Mouse (Mus musculus) gastrocnemius, postnatal 25 days (tissue): ENCODE data around the gene Ap1s2. TPM values are rescaled to one million over a fixed set of nuclear protein-coding genes. Genes with fewer than 3 reads are reported as not detected.

Experiments used
- DNase-seq: peaks from one replicate; pipeline ENCODE4 v3.0.0; 2022
- total RNA-seq, 2 experiments: library from RNA; stranded (reverse); gene quantifications; 1 replicate in 1 of 2; 2 replicates in 1 of 2; pipeline ENCODE4 v1.2.3; 2021

Gene Ap1s2
- total RNA-seq, 2 experiments from 2014 or later: 21.0 to 28.6 TPM

GRCm38 (mm10) chrX:163981092-163981491 lies 72.3 kb downstream of the Ap1s2 start:
- DNase-seq: no peak

DNA sequence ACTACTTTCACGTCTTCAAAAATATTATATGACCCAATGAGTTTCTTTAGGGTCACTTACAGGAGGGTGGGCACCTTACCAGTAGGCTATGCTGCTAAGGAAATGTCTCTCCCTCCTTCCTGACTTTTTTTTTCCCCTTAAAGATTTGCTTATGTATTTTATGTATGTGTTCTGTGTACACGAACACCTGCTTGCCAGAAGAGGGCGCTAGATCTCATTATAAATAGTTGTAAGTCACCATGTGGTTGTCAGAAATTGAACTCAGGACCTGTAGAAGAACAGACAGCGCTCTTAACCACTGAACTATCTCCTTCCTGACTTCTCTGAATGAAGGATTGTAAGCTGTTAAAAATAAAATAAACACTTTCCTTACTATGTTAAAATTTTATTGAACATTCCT lies 72.7 kb downstream of the Ap1s2 start:
- no peak for DNase-seq

DNA sequence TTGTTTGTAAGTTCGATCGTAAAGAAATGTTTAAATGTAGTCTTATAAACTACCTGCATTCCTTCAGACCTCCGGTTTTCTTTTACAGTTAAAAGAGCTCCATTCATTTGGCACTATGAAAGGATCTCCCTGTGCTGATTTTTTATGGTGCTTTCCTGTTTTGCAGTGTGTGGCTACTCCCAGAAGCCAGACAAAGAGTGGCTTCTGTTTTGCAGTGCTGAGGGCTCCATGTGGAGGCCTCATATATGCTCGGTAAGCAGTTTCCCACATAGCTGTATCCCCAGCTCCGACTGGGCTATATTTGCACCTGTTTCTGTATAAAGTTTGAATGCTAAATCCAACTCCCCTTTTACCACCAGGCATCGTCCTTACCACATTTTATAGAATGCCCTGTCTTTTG lies 73.3 kb downstream of the Ap1s2 start:
- DNase-seq: no peak

Other genes starting within 250 kb of the Ap1s2 start
- not detected for gene Rnf138rt1, start 147.7 kb upstream of the Ap1s2 start, total RNA-seq
- 10 to 100 TPM; 12.1 to 15.5 TPM for gene Zrsr2, start 49.6 kb downstream of the Ap1s2 start, total RNA-seq
- 1 to 10 TPM in 1 of 2 experiments, under 1 TPM in 1; 0.31 to 4.2 TPM for gene Car5b, start 119.0 kb downstream of the Ap1s2 start, total RNA-seq
- gene Siah1b, start 167.5 kb downstream of the Ap1s2 start, total RNA-seq: 1 to 10 TPM; 2.6 to 3.6 TPM
- not detected for gene Cltrn, start 179.8 kb downstream of the Ap1s2 start, total RNA-seq
- under 1 TPM; 0.56 to 0.67 TPM for gene Ace2, start 230.3 kb downstream of the Ap1s2 start, total RNA-seq